Mouse (Mus musculus): ENCODE measurements around the gene Gm12248.

DNA sequence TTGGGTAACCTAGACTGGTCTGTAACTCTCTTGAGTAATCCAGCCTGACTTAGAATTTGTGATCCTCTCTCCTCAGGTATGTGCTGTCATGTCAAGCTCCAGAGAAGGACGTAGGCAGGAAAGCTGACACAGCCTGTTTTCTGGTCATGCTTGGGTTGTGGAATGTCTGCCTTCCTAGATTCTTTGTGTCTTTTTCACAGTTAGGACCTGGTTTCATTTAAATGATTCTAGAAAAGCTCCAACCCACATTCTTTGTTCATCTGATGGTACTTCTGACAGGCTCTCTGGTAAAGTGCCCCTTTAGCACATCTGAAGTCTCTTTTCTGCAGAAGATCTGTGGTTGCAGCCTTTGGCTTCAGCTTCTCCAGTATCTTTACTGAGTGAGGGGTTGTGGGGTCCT is 68.7 kb downstream of the Gm12248 start:
- no peak for TF ChIP-seq CTCF (IDR thresholded peaks at IDR 0.05; ENCODE audit: low read depth)
- TF ChIP-seq EP300 (IDR thresholded peaks at IDR 0.05; ENCODE audit: low read depth), result no peak
